Mouse (Mus musculus) brain, embryonic 14.5 days (tissue): ENCODE results near the gene Urm1.

Experiments
- CTCF ChIP-seq: fragments of 200-500 bp; IDR thresholded peaks from 2 replicates; pipeline ENCODE4 v1.5.1; 2012; ENCODE audit warnings: inconsistent platforms, mild to moderate bottlenecking, moderate library complexity, borderline replicate concordance; ENCODE audit not compliant: insufficient read depth, insufficient read length; ENCODE audit errors: extremely low read depth
- POLR2A ChIP-seq: fragments of 200-500 bp; IDR thresholded peaks from 2 replicates; pipeline ENCODE4 v1.6.1; 2012; ENCODE audit warnings: mild to moderate bottlenecking, inconsistent platforms, borderline replicate concordance; ENCODE audit not compliant: poor library complexity, insufficient read depth, insufficient read length, severe bottlenecking; ENCODE audit errors: extremely low read depth

DNA sequence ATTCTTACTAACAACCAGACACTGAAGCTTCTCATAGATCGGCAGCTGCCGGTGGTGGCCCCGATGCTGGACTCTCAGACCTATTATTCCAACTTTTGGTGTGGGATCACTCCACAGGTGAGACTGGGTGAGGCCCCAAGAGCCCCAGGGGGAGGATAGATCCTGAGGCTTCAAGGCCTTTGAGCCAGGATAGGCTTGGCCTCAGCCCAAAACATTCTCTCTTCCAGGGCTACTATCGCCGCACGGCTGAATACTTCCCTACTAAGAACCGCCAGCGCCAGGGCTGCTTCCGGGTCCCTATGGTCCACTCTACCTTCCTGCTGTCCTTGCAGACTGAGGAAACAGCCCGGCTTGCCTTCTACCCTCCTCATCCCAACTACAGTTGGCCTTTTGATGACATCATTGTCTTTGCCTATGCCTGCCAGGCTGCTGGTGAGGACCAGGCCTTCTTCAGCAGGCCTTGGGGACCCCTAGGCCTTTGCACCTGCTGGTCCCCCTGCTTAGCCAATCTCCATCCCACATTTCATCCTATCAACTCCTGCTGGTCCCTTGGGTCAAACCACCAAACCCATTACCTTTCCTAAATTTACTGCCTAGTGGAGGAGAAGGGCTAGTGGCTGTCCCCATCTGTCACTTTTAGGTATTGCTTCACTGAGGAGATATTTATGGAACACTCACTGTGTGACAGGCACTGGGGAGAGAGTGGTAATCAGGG is 52.9 kb downstream of the Urm1 start:
- no peak for TF ChIP-seq POLR2A
- no peak for TF ChIP-seq CTCF
